ENCODE assay signal across 23 mouse cellular contexts in the genomic region with DNA sequence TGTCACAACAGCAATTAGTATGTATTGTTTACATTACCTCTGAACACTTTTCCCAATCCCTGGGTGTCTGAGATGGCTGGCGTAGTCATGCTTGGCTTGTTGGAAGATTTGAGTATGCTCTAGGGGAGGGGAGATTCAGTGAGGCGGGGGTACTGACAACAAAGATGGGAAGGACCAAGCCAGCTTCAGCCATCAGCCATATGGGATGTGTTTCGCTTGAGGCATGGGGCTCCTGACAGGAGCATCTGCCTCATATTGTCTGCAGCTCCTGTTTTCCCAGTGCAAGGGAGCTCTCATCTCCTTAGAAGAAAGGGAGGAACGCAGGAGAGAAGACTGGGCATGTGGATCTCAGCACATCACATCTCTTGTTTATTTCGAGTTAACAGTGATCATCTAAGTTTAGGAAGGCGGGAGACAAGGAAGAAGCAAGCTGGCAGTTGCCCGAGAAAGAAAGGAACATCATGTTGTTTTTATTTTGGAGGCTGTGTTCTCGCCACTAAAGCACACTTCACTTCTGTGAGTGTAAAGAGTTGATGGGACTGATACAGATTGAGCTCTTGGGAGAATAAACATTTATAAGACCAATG. TPM values are rescaled to one million over a fixed set of nuclear protein-coding genes. Genes with fewer than 3 reads are reported as not detected.
DNase-seq lines count a peak whose midpoint lies in the region; ATAC-seq and TF ChIP-seq lines count a peak whose summit lies in the region.
"Had no signal": no experiment of that assay in that cellular context is flagged by ENCODE, and none has a peak within 500 bp of the region (broad histone marks: within the 10 kb centered on the region; RNA-seq: fewer than 3 reads in every experiment).

No protein-coding gene starts in this region.

- H3K4me3 ChIP-seq in hindbrain, embryonic 13.5 days: no peak overlapping the region
- H3K4me3 ChIP-seq in hindbrain, embryonic 14.5 days (replicated peaks; ENCODE audit: low read length): no peak overlapping the region
- no peak overlapping the region for H3K4me3 ChIP-seq in lung, embryonic 14.5 days (ENCODE audit: low read depth, low read length)
- H3K4me3 ChIP-seq: limb, embryonic 10.5 days; liver, embryonic 15.5 days; megakaryocyte, embryonic 14.5 days had no signal

- 0 out of 2 replicates have a peak, but pooled peaks cover 7% of the 10 kb centered on the region for H3K27me3 ChIP-seq in hindbrain, embryonic 13.5 days
- no peaks in the 10 kb centered on the region for H3K27me3 ChIP-seq in hindbrain, embryonic 14.5 days (ENCODE audit: control insufficient read depth, insufficient read depth, low read length)
- no peaks in the 10 kb centered on the region for H3K27me3 ChIP-seq in lung, embryonic 14.5 days (ENCODE audit: insufficient read depth, low read length)
- H3K27me3 ChIP-seq: liver, embryonic 15.5 days; megakaryocyte, embryonic 14.5 days had no signal

- no peak overlapping the region for H3K27ac ChIP-seq in hindbrain, embryonic 13.5 days
- no peak overlapping the region for H3K27ac ChIP-seq in hindbrain, embryonic 14.5 days
- no peak overlapping the region for H3K27ac ChIP-seq in lung, embryonic 14.5 days (ENCODE audit: low read depth)
- H3K27ac ChIP-seq: limb, embryonic 10.5 days; liver, embryonic 15.5 days had no signal

- WGBS in hindbrain, embryonic 13.5 days: 77% methylated on average over 8 of the region's 8 CpGs
- 79% methylated on average over 8 of the region's 8 CpGs for WGBS in hindbrain, embryonic 14.5 days
- 33% methylated on average over 8 of the region's 8 CpGs for WGBS in lung, embryonic 14.5 days

- no peaks in the 10 kb centered on the region for H3K9me3 ChIP-seq in hindbrain, embryonic 13.5 days
- no peaks in the 10 kb centered on the region for H3K9me3 ChIP-seq in hindbrain, embryonic 14.5 days (ENCODE audit: control insufficient read depth, low read length)
- H3K9me3 ChIP-seq in lung, embryonic 14.5 days (ENCODE audit: low read depth, low read length): no peaks in the 10 kb centered on the region
- H3K9me3 ChIP-seq: limb, embryonic 10.5 days; liver, embryonic 15.5 days had no signal

- DNase-seq in cerebellum, postnatal 10 days: peak; percentile 38 to 55
- DNase-seq in cerebellum, adult 9-10 months: no peak
- no peak for DNase-seq in hindbrain, embryonic 14.5 days (ENCODE audit: low spot score)
- DNase-seq in lung, embryonic 14.5 days: peak; percentile 48
- DNase-seq in lung, postnatal 14 days: no peak
- DNase-seq in testis, postnatal 14 days (ENCODE audit: low spot score): peak; percentile 5
- DNase-seq in testis, postnatal 10 days (ENCODE audit: low spot score): no peak
- DNase-seq: adrenal gland, adult 8-10 months; cerebellum, adult 2 months; gastrocnemius, postnatal 14 days; kidney, postnatal 25 days; liver; lung, postnatal 36 days; thymus, postnatal 36 days had no signal

- H3K4me1 ChIP-seq in hindbrain, embryonic 13.5 days (replicated peaks): peaks cover 17% of the 10 kb centered on the region
- peaks cover 18% of the 10 kb centered on the region; the same call in 1 of the 2 replicates for H3K4me1 ChIP-seq in hindbrain, embryonic 14.5 days (replicated peaks; ENCODE audit: control insufficient read depth, insufficient read depth, low read length)
- H3K4me1 ChIP-seq in lung, embryonic 14.5 days (ENCODE audit: insufficient read depth): no peaks in the 10 kb centered on the region
- H3K4me1 ChIP-seq: limb, embryonic 10.5 days; liver, embryonic 15.5 days; megakaryocyte, embryonic 14.5 days had no signal

- no peaks in the 10 kb centered on the region for H3K36me3 ChIP-seq in hindbrain, embryonic 13.5 days
- no peaks in the 10 kb centered on the region for H3K36me3 ChIP-seq in hindbrain, embryonic 14.5 days (replicated peaks; ENCODE audit: control insufficient read depth, insufficient read depth)
- no peaks in the 10 kb centered on the region for H3K36me3 ChIP-seq in lung, embryonic 14.5 days (ENCODE audit: insufficient read depth)
- H3K36me3 ChIP-seq: limb, embryonic 10.5 days; liver, embryonic 15.5 days had no signal

- H3K4me2 ChIP-seq in hindbrain, embryonic 13.5 days: no peak overlapping the region
- no peak overlapping the region for H3K4me2 ChIP-seq in hindbrain, embryonic 14.5 days (replicated peaks)
- H3K4me2 ChIP-seq in lung, embryonic 14.5 days: no peak overlapping the region
- H3K4me2 ChIP-seq: liver, embryonic 15.5 days had no signal

- TF ChIP-seq CTCF in lung, embryonic 14.5 days (IDR thresholded peaks at IDR 0.05; ENCODE audit: low read depth): no peak

- ATAC-seq in hindbrain, embryonic 13.5 days (ENCODE audit: low FRiP score): peak; percentile 22; the same call in 1 of the 2 replicates
- ATAC-seq in hindbrain, embryonic 14.5 days (ENCODE audit: low FRiP score): no peak
- ATAC-seq in lung, embryonic 14.5 days (ENCODE audit: insufficient read depth): peak; percentile 82
- ATAC-seq: activated CD4-positive, CD25-positive, alpha-beta regulatory T cell, adult 4 months; intestine, postnatal 0 days; midbrain, embryonic 16.5 days had no signal

- no peak overlapping the region for H3K9ac ChIP-seq in hindbrain, embryonic 13.5 days
- H3K9ac ChIP-seq in hindbrain, embryonic 14.5 days: no peak overlapping the region
- H3K9ac ChIP-seq in lung, embryonic 14.5 days: no peak overlapping the region
- H3K9ac ChIP-seq: liver, embryonic 15.5 days had no signal

RNA-seq across cellular contexts. Expression of gene Tnr, which starts 56.9 kb away (rescaled TPM):
- 2.7 and 3.0 TPM in 2 replicates for polyA plus RNA-seq in hindbrain, embryonic 13.5 days (2015; fragmentation: Nextera tagmentation; extraction: Ambion mirVana)
- 4.2 and 5.1 TPM in 2 replicates for polyA plus RNA-seq in hindbrain, embryonic 14.5 days (2014; fragmentation: Nextera tagmentation; extraction: Ambion mirVana)
- 0.12 TPM in 1 of 2 replicates, not detected in the other for polyA plus RNA-seq in lung, embryonic 14.5 days (2014; fragmentation: Nextera tagmentation; extraction: Ambion mirVana)
- polyA plus RNA-seq: heart, embryonic 14.5 days; kidney, embryonic 14.5 days; limb, embryonic 10.5 days had no signal

Comparison
In these comparisons a context has a peak if more than half of its experiments do, and no peak if none do; other contexts are left out.
1. DNase-seq: peak in cerebellum, postnatal 10 days (2 of 2), lung, embryonic 14.5 days (single experiment) and testis, postnatal 14 days (single experiment); none in cerebellum, adult 9-10 months (single experiment), hindbrain, embryonic 14.5 days (single experiment), lung, postnatal 14 days (single experiment) and testis, postnatal 10 days (single experiment).